Mouse (Mus musculus) hindbrain, embryonic 13.5 days (tissue): ENCODE data around the gene Ep400. TPM values are rescaled to one million over a fixed set of nuclear protein-coding genes. Genes with fewer than 3 reads are reported as not detected.
"Not testable (repeated sequence)": the region's sequence is repeated elsewhere in the genome, so short reads cannot be mapped to it uniquely, and the experiment has no call there.

Experiments
- ATAC-seq: fragments of 200-750 bp; cut with Nextera tagmentation; 2 replicates; pipeline ENCODE4 v1.8.0; 2017; ENCODE audit warnings: moderate TSS enrichment; ENCODE audit not compliant: low FRiP score
- H3K27ac ChIP-seq: fragments of 300-500 bp; sonication (generic); 2 replicates; pipeline ENCODE4 v1.5.1; 2015; ENCODE audit warnings: inconsistent platforms, mild to moderate bottlenecking, moderate library complexity
- H3K27me3 ChIP-seq: fragments of 300-500 bp; sonication (generic); 2 replicates; pipeline ENCODE4 v1.6.1; 2015; ENCODE audit warnings: mild to moderate bottlenecking, inconsistent platforms
- H3K36me3 ChIP-seq: fragments of 300-500 bp; sonication (generic); 2 replicates; pipeline ENCODE4 v1.6.1; 2015; ENCODE audit warnings: mild to moderate bottlenecking, inconsistent platforms
- H3K4me1 ChIP-seq: fragments of 300-500 bp; sonication (generic); replicated peaks from 2 replicates; pipeline ENCODE4 v1.6.1; 2015; ENCODE audit warnings: inconsistent platforms
- H3K4me2 ChIP-seq: fragments of 300-500 bp; sonication (generic); 2 replicates; pipeline ENCODE4 v1.6.1; 2015; ENCODE audit warnings: inconsistent platforms, mild to moderate bottlenecking, moderate library complexity
- H3K4me3 ChIP-seq: fragments of 300-500 bp; sonication (generic); 2 replicates; pipeline ENCODE4 v1.5.1; 2015; ENCODE audit warnings: mild to moderate bottlenecking, inconsistent platforms
- H3K9ac ChIP-seq: fragments of 300-500 bp; sonication (generic); 2 replicates; pipeline ENCODE4 v1.6.1; 2015; ENCODE audit warnings: mild to moderate bottlenecking, inconsistent platforms
- H3K9me3 ChIP-seq: fragments of 300-500 bp; sonication (generic); 2 replicates; pipeline ENCODE4 v1.6.1; 2016; ENCODE audit warnings: inconsistent platforms
- WGBS: fragments of 180-500 bp; shearing (Covaris S2); methylation state at CpG from one replicate; pipeline ENCODE4 v1.1.7; 2015; 5-methylcytosine and 5-hydroxymethylcytosine counted together
- polyA plus RNA-seq: library from polyadenylated mRNA; unstranded; fragments of >200 nt; fragmentation: Nextera tagmentation; extraction: Ambion mirVana; gene quantifications from 2 replicates; pipeline ENCODE4 v1.2.1, GENCODE M21; 2015

The Ep400 gene
- polyA plus RNA-seq, 1 experiment from 2014 or later: 53.4 TPM

- Histone ChIP-seq H3K9me3 (no peaks in the 10 kb centered on the region), H3K27me3 (no peaks in the 10 kb centered on the region), H3K27ac (no peak overlapping the region), H3K36me3 (peaks cover 50% of the 10 kb centered on the region), H3K4me1 (peaks cover 13% of the 10 kb centered on the region), H3K9ac (peak overlapping the region; percentile 24; the same call in 1 of the 2 replicates), H3K4me2 (no peak overlapping the region), H3K4me3 (no peak overlapping the region)
- ATAC-seq: no peak
- WGBS: 94% methylated on average over 11 of the region's 11 CpGs
Observed at GRCm38 (mm10) chr5:110774511-110774910, 4.0 kb upstream of the Ep400 start.

- not testable (repeated sequence) for H3K4me2 ChIP-seq, H3K4me3 ChIP-seq, H3K9me3 ChIP-seq, H3K27me3 ChIP-seq, ATAC-seq, H3K9ac ChIP-seq, H3K27ac ChIP-seq
- Histone ChIP-seq H3K36me3 (peaks cover 49% of the 10 kb centered on the region), H3K4me1 (peaks cover 17% of the 10 kb centered on the region)
- 97% methylated on average over 9 of the region's 10 CpGs for WGBS
Observed at GRCm38 (mm10) chr5:110772945-110773344, 2.4 kb upstream of the Ep400 start.

GRCm38 (mm10) chr5:110770031-110770445, 479 bp downstream of the Ep400 start:
- peak; percentile 64; the same call in 1 of the 2 replicates for ATAC-seq
- Histone ChIP-seq H3K4me2 (peak overlapping the region; percentile 78), H3K4me1 (peaks cover 20% of the 10 kb centered on the region), H3K4me3 (peak overlapping the region; percentile 90), H3K9ac (peak overlapping the region; percentile 95), H3K36me3 (peaks cover 21% of the 10 kb centered on the region), H3K27ac (peak overlapping the region; percentile 97), H3K27me3 (no peaks in the 10 kb centered on the region), H3K9me3 (no peaks in the 10 kb centered on the region)
- WGBS: 0% methylated on average over 46 of the region's 58 CpGs

GRCm38 (mm10) chr5:110769272-110769671, 1.2 kb downstream of the Ep400 start:
- Histone ChIP-seq H3K4me2 (peak overlapping the region; percentile 78), H3K9me3 (no peaks in the 10 kb centered on the region), H3K4me3 (peak overlapping the region; percentile 90), H3K36me3 (peaks cover 13% of the 10 kb centered on the region), H3K4me1 (peaks cover 20% of the 10 kb centered on the region), H3K27ac (no peak overlapping the region), H3K9ac (peak overlapping the region; percentile 95), H3K27me3 (no peaks in the 10 kb centered on the region)
- WGBS: 77% methylated on average over 4 of the region's 4 CpGs
- no peak for ATAC-seq

- Histone ChIP-seq H3K4me3 (no peak overlapping the region), H3K9me3 (no peaks in the 10 kb centered on the region), H3K9ac (no peak overlapping the region), H3K4me2 (no peak overlapping the region), H3K27ac (no peak overlapping the region), H3K27me3 (no peaks in the 10 kb centered on the region), H3K4me1 (peaks cover 12% of the 10 kb centered on the region), H3K36me3 (no peaks in the 10 kb centered on the region)
- WGBS: 97% methylated on average over 8 of the region's 8 CpGs
- ATAC-seq: no peak
Observed at GRCm38 (mm10) chr5:110763890-110764289, 6.6 kb downstream of the Ep400 start.

GRCm38 (mm10) chr5:110745021-110745420, 25.5 kb downstream of the Ep400 start:
- H3K27me3 ChIP-seq: no peaks in the 10 kb centered on the region
- H3K9ac ChIP-seq: no peak overlapping the region
- no peaks in the 10 kb centered on the region for H3K9me3 ChIP-seq
- H3K4me2 ChIP-seq: no peak overlapping the region
- H3K27ac ChIP-seq: no peak overlapping the region
- no peak overlapping the region for H3K4me3 ChIP-seq
- WGBS: 88% methylated on average over 1 of the region's 1 CpGs
- no peaks in the 10 kb centered on the region for H3K4me1 ChIP-seq
- H3K36me3 ChIP-seq: peaks cover under 1% of the 10 kb centered on the region
- ATAC-seq: no peak

GRCm38 (mm10) chr5:110739496-110740275, 30.8 kb downstream of the Ep400 start:
- H3K9ac ChIP-seq: no peak overlapping the region
- H3K4me1 ChIP-seq: no peaks in the 10 kb centered on the region
- H3K9me3 ChIP-seq: no peaks in the 10 kb centered on the region
- no peak overlapping the region for H3K4me2 ChIP-seq
- H3K36me3 ChIP-seq: peaks cover 48% of the 10 kb centered on the region
- no peak overlapping the region for H3K4me3 ChIP-seq
- 95% methylated on average over 7 of the region's 7 CpGs for WGBS
- H3K27me3 ChIP-seq: no peaks in the 10 kb centered on the region
- ATAC-seq: no peak
- H3K27ac ChIP-seq: no peak overlapping the region

- Histone ChIP-seq H3K4me3 (no peak overlapping the region), H3K9me3 (no peaks in the 10 kb centered on the region), H3K9ac (no peak overlapping the region), H3K4me2 (no peak overlapping the region), H3K36me3 (peaks cover 77% of the 10 kb centered on the region), H3K27ac (no peak overlapping the region), H3K4me1 (no peaks in the 10 kb centered on the region), H3K27me3 (no peaks in the 10 kb centered on the region)
- 95% methylated on average over 1 of the region's 1 CpGs for WGBS
- ATAC-seq: no peak
Observed at GRCm38 (mm10) chr5:110735606-110736005, 34.9 kb downstream of the Ep400 start.

GRCm38 (mm10) chr5:110733231-110733823, 37.2 kb downstream of the Ep400 start:
- H3K9me3 ChIP-seq: no peaks in the 10 kb centered on the region
- H3K4me3 ChIP-seq: no peak overlapping the region
- ATAC-seq: no peak
- peaks cover 77% of the 10 kb centered on the region for H3K36me3 ChIP-seq
- H3K9ac ChIP-seq: no peak overlapping the region
- no peaks in the 10 kb centered on the region for H3K27me3 ChIP-seq
- no peak overlapping the region for H3K4me2 ChIP-seq
- 98% methylated on average over 4 of the region's 4 CpGs for WGBS
- no peak overlapping the region for H3K27ac ChIP-seq
- H3K4me1 ChIP-seq: no peaks in the 10 kb centered on the region

GRCm38 (mm10) chr5:110731227-110731626, 39.3 kb downstream of the Ep400 start:
- Histone ChIP-seq H3K4me3 (no peak overlapping the region), H3K27ac (no peak overlapping the region), H3K9ac (no peak overlapping the region), H3K4me1 (no peaks in the 10 kb centered on the region), H3K27me3 (no peaks in the 10 kb centered on the region), H3K9me3 (no peaks in the 10 kb centered on the region), H3K36me3 (peaks cover 76% of the 10 kb centered on the region), H3K4me2 (no peak overlapping the region)
- 96% methylated on average over 2 of the region's 2 CpGs for WGBS
- ATAC-seq: no peak

- Histone ChIP-seq H3K36me3 (peaks cover 82% of the 10 kb centered on the region), H3K4me2 (no peak overlapping the region), H3K27me3 (no peaks in the 10 kb centered on the region), H3K9ac (no peak overlapping the region), H3K4me1 (no peaks in the 10 kb centered on the region), H3K9me3 (no peaks in the 10 kb centered on the region), H3K27ac (no peak overlapping the region), H3K4me3 (no peak overlapping the region)
- ATAC-seq: no peak
- WGBS: 98% methylated on average over 1 of the region's 1 CpGs
Observed at GRCm38 (mm10) chr5:110727850-110728249, 42.7 kb downstream of the Ep400 start.

GRCm38 (mm10) chr5:110723543-110723942, 47.0 kb downstream of the Ep400 start:
- Histone ChIP-seq H3K27me3 (no peaks in the 10 kb centered on the region), H3K4me2 (no peak overlapping the region), H3K9me3 (no peaks in the 10 kb centered on the region), H3K27ac (no peak overlapping the region), H3K36me3 (peaks cover 84% of the 10 kb centered on the region), H3K9ac (no peak overlapping the region), H3K4me3 (no peak overlapping the region), H3K4me1 (no peaks in the 10 kb centered on the region)
- no peak for ATAC-seq
- WGBS: 94% methylated on average over 2 of the region's 2 CpGs

- ATAC-seq, H3K27ac ChIP-seq, H3K4me3 ChIP-seq, H3K9me3 ChIP-seq, H3K4me2 ChIP-seq, H3K27me3 ChIP-seq, H3K4me1 ChIP-seq, H3K9ac ChIP-seq: not testable (repeated sequence)
- WGBS: 89% methylated on average over 1 of the region's 1 CpGs
- peaks cover 74% of the 10 kb centered on the region for H3K36me3 ChIP-seq
Observed at GRCm38 (mm10) chr5:110721463-110721862, 49.1 kb downstream of the Ep400 start.
